Mouse (Mus musculus): ENCODE measurements around the gene Ttll1.

The Ttll1 gene

DNA sequence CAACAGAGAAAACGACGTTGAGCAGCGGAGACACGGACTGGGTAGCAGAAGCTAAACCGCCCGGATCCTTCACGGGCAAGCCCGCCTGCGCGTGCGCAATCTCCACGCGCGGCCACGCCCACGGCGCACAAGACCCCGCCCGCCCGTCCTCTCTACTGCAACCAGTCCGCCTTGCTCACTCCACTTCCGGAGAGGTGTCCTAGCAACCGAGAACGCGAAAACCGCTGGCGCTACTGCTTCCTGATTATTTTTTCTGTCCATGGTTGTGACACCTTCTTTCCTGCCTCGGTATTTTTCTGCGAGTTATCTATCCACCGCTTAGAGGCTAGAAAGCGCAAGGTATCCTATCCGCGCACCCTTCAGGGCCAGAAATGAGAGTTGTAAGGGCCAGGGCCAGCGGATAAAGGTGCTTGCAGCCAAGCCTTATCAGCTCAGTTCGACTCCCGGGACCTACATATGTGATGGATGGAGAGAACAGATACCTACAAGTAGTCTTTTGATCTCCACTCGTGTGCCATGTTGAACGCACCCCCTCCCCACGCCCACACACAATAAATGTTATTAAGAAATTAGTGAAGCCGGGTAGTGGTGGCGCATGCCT is at the start of gene Ttll1:
Gene Ttll1 (minus strand): TSS at position 89 of the 601 bp plus-strand sequence.
- peak; percentile 94 for DNase-seq (ENCODE audit: low read depth, low spot score)

- DNase-seq (ENCODE audit: low read depth, low spot score) = peak; percentile 88
Measured at GRCm38 (mm10) chr15:83555161-83555974, 44.7 kb upstream of the Ttll1 start.

GRCm38 (mm10) chr15:83553831-83554230 is 43.1 kb upstream of the Ttll1 start:
- DNase-seq (ENCODE audit: low read depth, low spot score) = no peak

DNA sequence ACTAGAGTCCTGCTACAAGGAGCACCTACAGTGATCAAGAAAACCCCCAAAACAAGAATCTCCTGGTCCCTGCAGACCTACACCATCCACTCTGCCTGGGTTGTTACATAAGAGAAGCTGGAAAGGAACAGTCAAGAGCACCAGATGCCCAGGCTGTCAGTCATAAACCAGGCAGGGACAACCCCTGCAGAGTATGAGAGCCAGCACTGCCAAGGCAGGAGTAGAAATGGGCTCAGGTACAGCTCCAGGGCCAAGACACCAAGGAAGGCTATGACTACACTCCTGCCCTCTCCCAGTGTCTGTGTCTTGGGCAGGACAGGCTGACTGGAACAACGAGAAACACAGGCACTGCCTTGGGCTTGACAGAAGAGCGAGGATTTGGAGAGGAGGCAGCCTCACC is 39.4 kb upstream of the Ttll1 start:
- no peak for DNase-seq (ENCODE audit: low read depth, low spot score)

DNA sequence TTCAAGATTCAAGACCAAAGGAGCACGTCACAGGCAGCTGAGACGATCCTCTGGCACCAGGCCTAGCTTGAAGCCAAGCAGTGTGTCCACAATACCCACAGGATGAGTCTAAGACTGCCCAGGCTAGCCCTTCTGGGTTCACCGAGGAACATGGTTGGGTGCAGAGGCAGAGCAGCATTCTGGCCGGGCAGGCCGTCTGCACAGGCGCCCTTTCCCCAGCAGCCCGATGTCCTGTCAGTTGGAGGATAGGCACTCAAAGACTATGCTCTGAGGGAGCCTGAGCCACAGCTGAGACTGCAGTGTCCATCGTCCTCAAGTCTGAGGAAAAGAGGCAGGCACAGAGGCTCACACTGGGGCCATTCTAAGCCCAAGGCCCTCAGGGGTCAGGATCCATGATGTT is 36.5 kb upstream of the Ttll1 start:
- no peak for DNase-seq (ENCODE audit: low read depth, low spot score)

DNA sequence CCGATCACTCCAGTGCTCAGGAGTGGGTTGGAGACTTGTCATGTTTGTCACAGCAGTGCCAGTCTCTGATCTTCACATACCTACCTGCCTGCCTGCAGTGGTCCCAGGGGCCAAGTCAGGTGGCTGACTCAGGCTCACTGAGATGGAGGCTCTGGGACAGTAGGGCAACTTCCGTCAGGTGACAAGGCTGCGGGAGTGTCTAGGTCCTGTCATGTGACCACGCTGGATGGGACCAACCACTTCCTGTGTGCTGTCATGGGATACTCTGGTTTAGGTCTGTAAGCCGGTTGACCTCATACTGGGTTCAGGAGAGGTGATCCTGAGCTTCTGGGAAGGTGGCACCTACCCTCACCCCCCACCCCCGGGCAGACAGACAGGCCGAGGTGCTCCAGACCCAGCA is 35.3 kb upstream of the Ttll1 start:
- DNase-seq (ENCODE audit: low read depth, low spot score) = no peak

- DNase-seq (ENCODE audit: low read depth, low spot score) = no peak
Measured at GRCm38 (mm10) chr15:83541647-83542287, 31.1 kb upstream of the Ttll1 start.

DNA sequence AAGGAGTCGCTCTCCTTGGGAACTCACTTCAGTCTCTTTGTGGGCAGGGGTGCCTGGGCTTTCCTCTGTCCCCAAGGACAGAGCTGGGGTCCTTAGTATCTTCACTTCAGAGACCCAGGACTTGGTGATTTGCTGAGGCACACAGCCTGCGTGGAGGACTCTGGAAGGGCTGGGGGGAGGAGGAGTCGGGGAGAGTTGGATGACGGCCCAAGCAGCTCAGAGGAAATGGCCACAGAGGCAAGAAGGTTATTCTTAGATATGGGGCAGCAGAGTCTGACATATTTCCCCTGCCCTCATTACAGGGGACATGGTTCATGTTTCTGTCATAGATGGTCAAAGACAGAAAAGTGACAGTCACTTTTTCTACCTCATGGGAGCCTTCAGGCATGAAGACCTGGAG is 29.2 kb upstream of the Ttll1 start:
- no peak for DNase-seq (ENCODE audit: low read depth, low spot score)

- DNase-seq (ENCODE audit: low read depth, low spot score) = no peak
Measured at GRCm38 (mm10) chr15:83538855-83539254, 28.2 kb upstream of the Ttll1 start.

GRCm38 (mm10) chr15:83535890-83536231 is 25.2 kb upstream of the Ttll1 start:
- DNase-seq (ENCODE audit: low read depth, low spot score) = no peak

- no peak for DNase-seq (ENCODE audit: low read depth, low spot score)
Measured at GRCm38 (mm10) chr15:83534960-83535889, 24.5 kb upstream of the Ttll1 start.

DNA sequence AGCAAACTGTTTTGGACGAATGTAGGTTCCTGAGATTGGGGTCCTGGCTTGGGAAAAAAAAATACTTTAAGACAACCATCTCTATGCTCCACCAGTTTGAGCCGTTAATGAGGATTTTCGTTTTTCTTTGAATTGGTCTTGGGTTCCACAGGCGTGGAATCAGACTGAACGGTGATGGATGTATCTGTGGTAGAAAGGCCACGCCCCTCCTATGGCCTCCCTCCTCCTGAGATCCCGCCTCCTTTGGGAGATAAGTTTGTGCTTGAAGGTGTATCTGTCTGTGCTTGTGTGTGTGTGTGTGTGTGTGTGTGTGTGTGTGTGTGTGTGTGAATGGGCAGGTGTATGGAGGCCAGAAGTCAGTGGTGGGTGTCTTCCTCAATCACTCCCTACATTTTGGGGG is 21.9 kb upstream of the Ttll1 start:
- peak; percentile 55 for DNase-seq (ENCODE audit: low read depth, low spot score)

DNA sequence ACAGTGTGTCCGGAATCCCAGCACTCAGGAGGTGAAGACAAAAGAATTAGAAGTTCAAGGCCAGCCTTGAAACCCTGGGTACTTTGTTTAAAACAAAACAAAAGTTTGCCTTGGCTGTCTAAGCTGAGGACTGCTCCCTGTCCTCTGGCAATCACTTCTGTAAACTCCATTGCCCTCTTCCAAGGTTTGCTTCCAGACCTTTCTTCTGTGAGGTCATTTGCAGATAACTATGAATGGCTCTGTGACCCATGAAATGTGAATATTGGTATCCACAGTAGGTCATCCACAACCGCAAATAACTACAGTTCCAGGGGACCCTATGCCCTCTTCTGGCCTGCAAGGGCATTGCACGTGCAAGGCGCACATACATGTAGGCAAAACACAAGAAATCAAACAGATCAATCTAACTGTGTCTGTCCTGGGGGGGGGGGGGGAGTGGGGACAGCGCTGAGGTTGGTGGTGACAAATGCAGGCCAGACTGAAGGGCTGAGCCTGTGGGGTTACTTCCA is 21.3 kb upstream of the Ttll1 start:
- peak; percentile 61 for DNase-seq (ENCODE audit: low read depth, low spot score)

- no peak for DNase-seq (ENCODE audit: low read depth, low spot score)
Measured at GRCm38 (mm10) chr15:83530688-83531087, 20.0 kb upstream of the Ttll1 start.

- DNase-seq (ENCODE audit: low read depth, low spot score) = no peak
Measured at GRCm38 (mm10) chr15:83530233-83530632, 19.5 kb upstream of the Ttll1 start.

GRCm38 (mm10) chr15:83529765-83530164 is 19.1 kb upstream of the Ttll1 start:
- DNase-seq (ENCODE audit: low read depth, low spot score) = peak; percentile 35

DNA sequence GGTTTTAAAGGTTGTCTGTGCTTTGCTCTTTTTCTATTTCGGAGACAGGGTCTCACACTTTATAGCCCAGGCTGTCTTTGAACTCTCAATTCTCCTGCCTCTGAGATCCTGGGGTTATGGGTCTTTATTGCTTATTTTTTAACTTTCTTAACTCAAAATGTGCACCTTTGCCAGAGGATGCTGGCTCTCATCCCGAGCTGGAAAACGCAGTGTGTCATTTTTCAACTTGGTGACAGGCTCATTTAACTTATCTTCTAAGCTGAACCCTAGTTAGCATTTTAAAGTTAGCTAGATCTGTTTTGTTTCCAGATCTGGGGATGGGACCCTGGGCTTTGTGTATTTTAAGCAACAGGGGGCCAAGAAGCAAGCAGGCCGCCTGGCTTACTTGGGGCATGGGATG is 18.2 kb upstream of the Ttll1 start:
- no peak for DNase-seq (ENCODE audit: low read depth, low spot score)

- DNase-seq (ENCODE audit: low read depth, low spot score) = no peak
Measured at GRCm38 (mm10) chr15:83527747-83528146, 17.1 kb upstream of the Ttll1 start.

GRCm38 (mm10) chr15:83527092-83527437 is 16.4 kb upstream of the Ttll1 start:
- no peak for DNase-seq (ENCODE audit: low read depth, low spot score)

- DNase-seq (ENCODE audit: low read depth, low spot score) = no peak
Measured at GRCm38 (mm10) chr15:83526424-83527091, 15.9 kb upstream of the Ttll1 start, which contains the start of gene Bik. TSS of gene Bik (plus strand) at chr15:83526862.

- DNase-seq (ENCODE audit: low read depth, low spot score) = no peak
Measured at GRCm38 (mm10) chr15:83524333-83524729, 13.6 kb upstream of the Ttll1 start.
